Mouse (Mus musculus) liver, embryonic 14.5 days (tissue): ENCODE data around the gene Col26a1.

Experiments
- CTCF ChIP-seq: IDR thresholded peaks from 2 replicates; pipeline ENCODE4 v1.5.1; 2016; ENCODE audit warnings: antibody characterized with exemption, low read depth, control low read depth
- EP300 ChIP-seq: IDR thresholded peaks from 2 replicates; pipeline ENCODE4 v1.6.1; 2016; ENCODE audit warnings: antibody characterized with exemption, low read depth

GRCm38 (mm10) chr5:136863276-136863675 lies 19.7 kb downstream of the Col26a1 start:
- TF ChIP-seq CTCF = no peak
- TF ChIP-seq EP300 = no peak
